Mouse (Mus musculus) spleen, adult 2 months (tissue): ENCODE data around the gene Fam131c.

Experiments
- CTCF ChIP-seq: fragments of 200-500 bp; IDR thresholded peaks from 2 replicates; pipeline ENCODE4 v1.5.1; 2011; ENCODE audit warnings: mild to moderate bottlenecking, inconsistent platforms; ENCODE audit not compliant: insufficient read depth, insufficient read length, insufficient replicate concordance; ENCODE audit errors: extremely low read depth
- POLR2A ChIP-seq: fragments of 200-500 bp; IDR thresholded peaks from 2 replicates; pipeline ENCODE4 v1.6.1; 2011; ENCODE audit warnings: low read depth, low read length, inconsistent platforms

DNA sequence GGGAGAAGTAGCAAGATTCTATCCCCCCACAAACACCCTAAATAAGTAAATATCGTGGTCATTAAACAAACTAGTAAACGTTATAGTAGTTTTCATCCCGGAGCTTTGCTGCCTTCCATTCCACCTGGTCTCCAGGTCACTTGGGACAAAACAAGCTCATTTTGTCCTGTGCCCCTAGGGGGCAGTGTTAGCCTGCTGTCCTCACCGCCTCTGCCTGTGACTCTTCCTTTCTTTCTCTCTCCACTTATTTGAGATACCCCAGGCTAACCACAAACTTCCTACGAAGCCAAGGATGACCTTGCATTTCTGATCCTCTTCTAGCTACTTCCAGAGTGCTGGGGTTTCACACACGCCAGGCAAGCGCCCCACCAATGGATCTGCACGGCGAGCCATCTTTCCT is 63.0 kb downstream of the Fam131c start:
- TF ChIP-seq POLR2A (no peak), CTCF (peak; percentile 91; the same call in 1 of the 2 replicates)
